Mouse (Mus musculus) adipocyte (in vitro differentiated cells): ENCODE data around the gene Igfbp2.

Source experiments
- DNase-seq: peaks from one replicate; pipeline ENCODE4 v3.0.0-alpha.2; 2016; ENCODE audit warnings: low spot score

The Igfbp2 gene

GRCm38 (mm10) chr1:72815184-72815583 lies 9.1 kb upstream of the Igfbp2 start:
- DNase-seq: no peak

- no peak for DNase-seq
Observed at GRCm38 (mm10) chr1:72815616-72816015, 8.7 kb upstream of the Igfbp2 start.

- no peak for DNase-seq
Observed at GRCm38 (mm10) chr1:72819995-72820394, 4.3 kb upstream of the Igfbp2 start.

GRCm38 (mm10) chr1:72822893-72823292 lies 1.4 kb upstream of the Igfbp2 start:
- no peak for DNase-seq

GRCm38 (mm10) chr1:72824707-72825101 lies 401 bp downstream of the Igfbp2 start:
- DNase-seq: no peak

GRCm38 (mm10) chr1:72825286-72825685 lies 983 bp downstream of the Igfbp2 start:
- no peak for DNase-seq

- no peak for DNase-seq
Observed at GRCm38 (mm10) chr1:72825921-72826320, 1.6 kb downstream of the Igfbp2 start.

GRCm38 (mm10) chr1:72826446-72826845 lies 2.1 kb downstream of the Igfbp2 start:
- DNase-seq: no peak

GRCm38 (mm10) chr1:72826931-72827330 lies 2.6 kb downstream of the Igfbp2 start:
- DNase-seq: no peak

GRCm38 (mm10) chr1:72827411-72828315 lies 3.4 kb downstream of the Igfbp2 start:
- no peak for DNase-seq

GRCm38 (mm10) chr1:72828843-72829242 lies 4.5 kb downstream of the Igfbp2 start:
- DNase-seq: no peak

GRCm38 (mm10) chr1:72830485-72830884 lies 6.2 kb downstream of the Igfbp2 start:
- no peak for DNase-seq

GRCm38 (mm10) chr1:72832715-72833153 lies 8.4 kb downstream of the Igfbp2 start:
- DNase-seq: peak; percentile 44

- DNase-seq: no peak
Observed at GRCm38 (mm10) chr1:72833563-72833962, 9.3 kb downstream of the Igfbp2 start.

GRCm38 (mm10) chr1:72839356-72839755 lies 15.1 kb downstream of the Igfbp2 start:
- no peak for DNase-seq

- DNase-seq: no peak
Observed at GRCm38 (mm10) chr1:72839791-72840190, 15.5 kb downstream of the Igfbp2 start.

GRCm38 (mm10) chr1:72842666-72843459 lies 18.6 kb downstream of the Igfbp2 start:
- DNase-seq: no peak

GRCm38 (mm10) chr1:72844675-72845074 lies 20.4 kb downstream of the Igfbp2 start:
- DNase-seq: no peak

GRCm38 (mm10) chr1:72847849-72848380 lies 23.6 kb downstream of the Igfbp2 start:
- DNase-seq: no peak

GRCm38 (mm10) chr1:72849037-72849436 lies 24.7 kb downstream of the Igfbp2 start:
- no peak for DNase-seq

GRCm38 (mm10) chr1:72853759-72854158 lies 29.5 kb downstream of the Igfbp2 start:
- no peak for DNase-seq

GRCm38 (mm10) chr1:72854337-72855237 lies 30.3 kb downstream of the Igfbp2 start:
- peak; percentile 64 for DNase-seq
